Mouse (Mus musculus): ENCODE measurements around the gene Aldoc. TPM values are rescaled to one million over a fixed set of nuclear protein-coding genes. Genes with fewer than 3 reads are reported as not detected.
"Not testable (repeated sequence)": the region's sequence is repeated elsewhere in the genome, so short reads cannot be mapped to it uniquely, and the experiment has no call there.

Gene Aldoc
- 20.4 and 24.1 TPM in 2 replicates for polyA plus RNA-seq (2014; fragmentation: Nextera tagmentation; extraction: Ambion mirVana)

DNA sequence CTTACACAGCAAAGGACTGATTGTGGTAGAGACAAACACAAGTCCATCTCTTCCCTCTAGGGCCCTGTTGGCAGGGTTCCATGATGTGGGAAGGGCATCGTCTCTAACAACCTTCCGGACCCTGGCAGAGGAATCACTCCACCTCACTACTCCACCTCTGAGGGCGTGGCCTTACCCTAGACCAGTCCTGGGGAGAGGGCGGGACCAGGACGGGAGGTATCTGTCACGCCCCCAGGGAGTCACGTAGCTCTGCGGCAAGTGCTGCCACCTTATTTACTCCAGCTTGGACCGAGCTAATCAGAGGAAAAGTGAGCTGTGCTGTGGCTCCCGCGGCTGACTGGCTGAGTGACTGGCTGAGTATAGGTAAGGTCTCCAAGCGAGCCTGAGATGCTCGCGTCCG lies at the start of gene Aldoc:
TSS of gene Aldoc (plus strand) at position 109 of the 400 bp plus-strand sequence.
- 2% methylated on average over 15 of the region's 15 CpGs for WGBS
- Histone ChIP-seq H3K9ac (ENCODE audit: low read depth, low read length) (0 out of 2 replicates have a peak within 1 kb of the TSS, but pooled peaks have one; percentile 30), H3K4me1 (ENCODE audit: control insufficient read depth, insufficient read depth, low read length) (peaks cover 11% of the 10 kb centered on the region), H3K4me3 (ENCODE audit: low read depth, low read length) (peak within 1 kb of the TSS; percentile 28), H3K27me3 (replicated peaks; ENCODE audit: control insufficient read depth, insufficient read depth, low read length) (no peaks in the 10 kb centered on the region), H3K9me3 (ENCODE audit: control insufficient read depth, low read length) (no peaks in the 10 kb centered on the region), H3K36me3 (ENCODE audit: control insufficient read depth, insufficient read depth, low read length) (peaks cover 36% of the 10 kb centered on the region), H3K4me2 (ENCODE audit: low read depth, low read length) (peak within 1 kb of the TSS; percentile 49), H3K27ac (replicated peaks; ENCODE audit: low read depth, low read length) (peak within 1 kb of the TSS; percentile 36)
- ATAC-seq (ENCODE audit: low read depth) (peak; percentile 93), DNase-seq (ENCODE audit: low spot score) (peak; percentile 96)

- no peaks in the 10 kb centered on the region for H3K27me3 ChIP-seq (replicated peaks; ENCODE audit: control insufficient read depth, insufficient read depth, low read length)
- no peak overlapping the region for H3K27ac ChIP-seq (replicated peaks; ENCODE audit: low read depth, low read length)
- H3K4me1 ChIP-seq (ENCODE audit: control insufficient read depth, insufficient read depth, low read length), result no peaks in the 10 kb centered on the region
- WGBS, result 98% methylated on average over 1 of the region's 1 CpGs
- no peak overlapping the region for H3K9ac ChIP-seq (ENCODE audit: low read depth, low read length)
- H3K9me3 ChIP-seq (ENCODE audit: control insufficient read depth, low read length), result no peaks in the 10 kb centered on the region
- DNase-seq (ENCODE audit: low spot score) (no peak), ATAC-seq (ENCODE audit: low read depth) (no peak)
- no peak overlapping the region for H3K4me3 ChIP-seq (ENCODE audit: low read depth, low read length)
- peaks cover 98% of the 10 kb centered on the region for H3K36me3 ChIP-seq (ENCODE audit: control insufficient read depth, insufficient read depth, low read length)
- H3K4me2 ChIP-seq (ENCODE audit: low read depth, low read length), result no peak overlapping the region
These were observed 47.2 kb upstream of the Aldoc start for GRCm38 (mm10) chr11:78275596-78275995.

DNA sequence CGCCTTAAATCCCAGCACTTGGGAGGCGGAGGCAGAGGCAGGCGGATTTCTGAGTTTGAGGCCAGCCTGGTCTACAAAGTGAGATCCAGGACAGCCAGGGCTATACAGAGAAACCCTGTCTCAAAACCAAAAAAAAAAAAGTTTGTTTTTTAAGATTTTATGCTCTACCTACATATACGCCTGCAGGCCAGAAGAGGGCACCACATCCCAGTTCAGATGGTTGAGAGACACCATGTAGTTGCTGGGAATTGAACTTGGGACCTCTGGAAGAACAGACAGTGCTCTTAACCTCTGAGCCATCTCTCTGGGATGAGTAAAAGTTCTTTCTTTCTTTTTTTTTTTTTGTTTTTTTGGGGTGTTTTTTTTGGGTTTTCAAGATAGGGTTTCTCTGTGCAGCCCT lies 46.6 kb upstream of the Aldoc start:
- 97% methylated on average over 4 of the region's 4 CpGs for WGBS
- not testable (repeated sequence) for H3K4me3 ChIP-seq (ENCODE audit: low read depth, low read length); H3K27ac ChIP-seq (replicated peaks; ENCODE audit: low read depth, low read length); H3K4me2 ChIP-seq (ENCODE audit: low read depth, low read length); H3K9ac ChIP-seq (ENCODE audit: low read depth, low read length); DNase-seq (ENCODE audit: low spot score); H3K27me3 ChIP-seq (replicated peaks; ENCODE audit: control insufficient read depth, insufficient read depth, low read length); H3K9me3 ChIP-seq (ENCODE audit: control insufficient read depth, low read length); ATAC-seq (ENCODE audit: low read depth); H3K4me1 ChIP-seq (ENCODE audit: control insufficient read depth, insufficient read depth, low read length)
- peaks cover 98% of the 10 kb centered on the region for H3K36me3 ChIP-seq (ENCODE audit: control insufficient read depth, insufficient read depth, low read length)

- 91% methylated on average over 7 of the region's 7 CpGs for WGBS
These were observed 43.9 kb upstream of the Aldoc start for GRCm38 (mm10) chr11:78278853-78279252.

GRCm38 (mm10) chr11:78279586-78279985 lies 43.2 kb upstream of the Aldoc start:
- no peaks in the 10 kb centered on the region for H3K4me1 ChIP-seq (ENCODE audit: control insufficient read depth, insufficient read depth, low read length)
- H3K4me2 ChIP-seq (ENCODE audit: low read depth, low read length), result no peak overlapping the region
- ATAC-seq (ENCODE audit: low read depth), result no peak
- H3K4me3 ChIP-seq (ENCODE audit: low read depth, low read length), result no peak overlapping the region
- H3K27ac ChIP-seq (replicated peaks; ENCODE audit: low read depth, low read length), result no peak overlapping the region
- DNase-seq (ENCODE audit: low spot score), result no peak
- no peaks in the 10 kb centered on the region for H3K9me3 ChIP-seq (ENCODE audit: control insufficient read depth, low read length)
- WGBS, result 86% methylated on average over 4 of the region's 4 CpGs
- H3K27me3 ChIP-seq (replicated peaks; ENCODE audit: control insufficient read depth, insufficient read depth, low read length), result no peaks in the 10 kb centered on the region
- H3K9ac ChIP-seq (ENCODE audit: low read depth, low read length), result no peak overlapping the region
- H3K36me3 ChIP-seq (ENCODE audit: control insufficient read depth, insufficient read depth, low read length), result peaks cover 98% of the 10 kb centered on the region

More at GRCm38 (mm10) chr11:78278853-78279252, 43.9 kb upstream of the Aldoc start:
- H3K27ac ChIP-seq (replicated peaks; ENCODE audit: low read depth, low read length), result no peak overlapping the region
- H3K36me3 ChIP-seq (ENCODE audit: control insufficient read depth, insufficient read depth, low read length), result peaks cover 98% of the 10 kb centered on the region
- H3K4me1 ChIP-seq (ENCODE audit: control insufficient read depth, insufficient read depth, low read length), result no peaks in the 10 kb centered on the region
- H3K9ac ChIP-seq (ENCODE audit: low read depth, low read length), result no peak overlapping the region
- ATAC-seq (ENCODE audit: low read depth) (no peak), DNase-seq (ENCODE audit: low spot score) (no peak)
- H3K9me3 ChIP-seq (ENCODE audit: control insufficient read depth, low read length), result no peaks in the 10 kb centered on the region
- H3K27me3 ChIP-seq (replicated peaks; ENCODE audit: control insufficient read depth, insufficient read depth, low read length), result no peaks in the 10 kb centered on the region
- H3K4me3 ChIP-seq (ENCODE audit: low read depth, low read length), result no peak overlapping the region
- H3K4me2 ChIP-seq (ENCODE audit: low read depth, low read length), result no peak overlapping the region

- Histone ChIP-seq H3K4me1 (ENCODE audit: control insufficient read depth, insufficient read depth, low read length) (no peaks in the 10 kb centered on the region), H3K9ac (ENCODE audit: low read depth, low read length) (no peak overlapping the region), H3K9me3 (ENCODE audit: control insufficient read depth, low read length) (no peaks in the 10 kb centered on the region), H3K4me2 (ENCODE audit: low read depth, low read length) (no peak overlapping the region), H3K4me3 (ENCODE audit: low read depth, low read length) (no peak overlapping the region), H3K36me3 (ENCODE audit: control insufficient read depth, insufficient read depth, low read length) (peaks cover 78% of the 10 kb centered on the region), H3K27ac (replicated peaks; ENCODE audit: low read depth, low read length) (no peak overlapping the region), H3K27me3 (replicated peaks; ENCODE audit: control insufficient read depth, insufficient read depth, low read length) (no peaks in the 10 kb centered on the region)
- ATAC-seq (ENCODE audit: low read depth) (no peak), DNase-seq (ENCODE audit: low spot score) (no peak)
- WGBS, result 97% methylated on average over 7 of the region's 7 CpGs
These were observed 33.5 kb upstream of the Aldoc start for GRCm38 (mm10) chr11:78289146-78289763.

DNA sequence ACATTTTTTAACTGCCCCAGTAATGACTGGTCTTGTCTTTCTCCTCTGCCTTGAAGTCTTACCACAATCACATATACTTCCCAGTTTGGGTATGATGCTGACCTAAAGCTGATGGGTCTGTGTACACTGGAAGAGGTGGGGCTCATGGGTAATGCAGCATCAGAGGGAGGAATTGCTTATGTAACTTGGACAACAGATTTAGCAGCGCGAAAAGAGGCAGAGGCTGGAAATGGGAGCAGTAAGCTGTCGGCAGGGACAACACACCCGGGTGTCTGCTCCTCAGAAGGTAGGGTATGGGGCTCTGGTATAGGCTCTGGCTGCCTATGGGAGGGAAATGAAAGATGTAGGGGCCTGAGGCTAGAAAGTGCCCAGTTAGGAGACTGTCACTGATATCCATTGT lies 32.1 kb upstream of the Aldoc start, which contains the start of gene BC030499:
TSS of gene BC030499 (plus strand) at position 188 of the 400 bp plus-strand sequence.
- no peak within 1 kb of the TSS for H3K9ac ChIP-seq (ENCODE audit: low read depth, low read length)
- peaks cover 64% of the 10 kb centered on the region for H3K36me3 ChIP-seq (ENCODE audit: control insufficient read depth, insufficient read depth, low read length)
- H3K4me2 ChIP-seq (ENCODE audit: low read depth, low read length), result no peak within 1 kb of the TSS
- no peak within 1 kb of the TSS for H3K4me3 ChIP-seq (ENCODE audit: low read depth, low read length)
- no peaks in the 10 kb centered on the region for H3K9me3 ChIP-seq (ENCODE audit: control insufficient read depth, low read length)
- H3K27me3 ChIP-seq (replicated peaks; ENCODE audit: control insufficient read depth, insufficient read depth, low read length), result no peaks in the 10 kb centered on the region
- H3K27ac ChIP-seq (replicated peaks; ENCODE audit: low read depth, low read length), result no peak within 1 kb of the TSS
- no peak for DNase-seq (ENCODE audit: low spot score)
- no peaks in the 10 kb centered on the region for H3K4me1 ChIP-seq (ENCODE audit: control insufficient read depth, insufficient read depth, low read length)
- WGBS, result 91% methylated on average over 4 of the region's 4 CpGs
- ATAC-seq (ENCODE audit: low read depth), result no peak

DNA sequence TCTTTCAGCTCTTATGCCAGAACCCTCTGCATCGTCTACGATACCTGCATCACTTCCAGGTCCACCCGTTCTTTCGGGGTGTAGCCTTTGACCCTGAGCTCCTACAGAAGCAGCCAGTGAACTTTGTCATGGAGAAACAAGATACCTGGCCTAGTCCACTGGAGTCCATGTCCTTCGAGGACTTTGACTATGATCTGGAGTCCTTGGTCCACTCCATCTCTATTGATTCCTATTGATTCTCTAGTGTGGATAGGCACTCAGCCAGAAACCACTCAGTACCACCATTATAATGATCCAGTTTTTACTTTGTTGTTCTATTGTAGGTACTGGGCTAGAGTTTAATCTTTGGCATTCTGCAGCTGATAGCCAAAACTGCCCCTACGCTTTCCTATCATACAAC lies 28.2 kb upstream of the Aldoc start:
- WGBS, result 95% methylated on average over 6 of the region's 6 CpGs
- H3K4me2 ChIP-seq (ENCODE audit: low read depth, low read length), result no peak overlapping the region
- DNase-seq (ENCODE audit: low spot score) (no peak), ATAC-seq (ENCODE audit: low read depth) (no peak)
- no peaks in the 10 kb centered on the region for H3K4me1 ChIP-seq (ENCODE audit: control insufficient read depth, insufficient read depth, low read length)
- H3K9me3 ChIP-seq (ENCODE audit: control insufficient read depth, low read length), result no peaks in the 10 kb centered on the region
- no peaks in the 10 kb centered on the region for H3K27me3 ChIP-seq (replicated peaks; ENCODE audit: control insufficient read depth, insufficient read depth, low read length)
- H3K36me3 ChIP-seq (ENCODE audit: control insufficient read depth, insufficient read depth, low read length), result peaks cover 26% of the 10 kb centered on the region; the same call in 1 of the 2 replicates
- no peak overlapping the region for H3K4me3 ChIP-seq (ENCODE audit: low read depth, low read length)
- no peak overlapping the region for H3K9ac ChIP-seq (ENCODE audit: low read depth, low read length)
- no peak overlapping the region for H3K27ac ChIP-seq (replicated peaks; ENCODE audit: low read depth, low read length)

DNA sequence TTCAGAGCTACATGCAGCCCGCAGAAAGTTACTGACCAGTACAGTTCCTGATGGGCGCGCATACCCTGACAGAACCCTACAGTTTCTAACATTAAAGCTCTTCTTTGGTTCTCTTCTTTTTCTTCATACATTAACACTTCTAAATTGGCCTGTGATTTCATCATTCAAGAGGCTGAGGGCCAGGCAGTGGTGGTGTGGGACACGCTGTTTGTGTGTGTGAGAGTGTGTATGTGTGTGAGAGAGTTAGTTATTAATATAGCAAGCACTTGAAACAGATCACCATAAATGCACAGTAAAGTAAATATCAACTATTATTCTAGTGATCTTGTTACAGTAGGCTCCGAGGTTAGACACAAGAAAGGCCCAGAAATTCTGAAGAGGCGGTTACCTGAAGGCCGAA lies 21.9 kb upstream of the Aldoc start:
- Histone ChIP-seq H3K9ac (ENCODE audit: low read depth, low read length) (peak overlapping the region; percentile 72), H3K4me3 (ENCODE audit: low read depth, low read length) (peak overlapping the region; percentile 74), H3K27ac (replicated peaks; ENCODE audit: low read depth, low read length) (peak overlapping the region; percentile 71), H3K4me1 (ENCODE audit: control insufficient read depth, insufficient read depth, low read length) (peaks cover 8% of the 10 kb centered on the region; the same call in 1 of the 2 replicates), H3K9me3 (ENCODE audit: control insufficient read depth, low read length) (no peaks in the 10 kb centered on the region), H3K36me3 (ENCODE audit: control insufficient read depth, insufficient read depth, low read length) (peaks cover 25% of the 10 kb centered on the region), H3K27me3 (replicated peaks; ENCODE audit: control insufficient read depth, insufficient read depth, low read length) (no peaks in the 10 kb centered on the region), H3K4me2 (ENCODE audit: low read depth, low read length) (peak overlapping the region; percentile 82)
- 60% methylated on average over 7 of the region's 7 CpGs for WGBS
- DNase-seq (ENCODE audit: low spot score) (no peak), ATAC-seq (ENCODE audit: low read depth) (peak; percentile 4; the same call in 1 of the 2 replicates)

All from embryonic facial prominence, embryonic 14.5 days (tissue).